Mouse (Mus musculus): Measurements from ENCODE around the gene Srpx2. TPM values are rescaled to one million over a fixed set of nuclear protein-coding genes. Genes with fewer than 3 reads are reported as not detected.

The Srpx2 gene
- polyA plus RNA-seq (2015; fragmentation: Nextera tagmentation; extraction: Ambion mirVana) = 0.47 and 0.81 TPM in 2 replicates

DNA sequence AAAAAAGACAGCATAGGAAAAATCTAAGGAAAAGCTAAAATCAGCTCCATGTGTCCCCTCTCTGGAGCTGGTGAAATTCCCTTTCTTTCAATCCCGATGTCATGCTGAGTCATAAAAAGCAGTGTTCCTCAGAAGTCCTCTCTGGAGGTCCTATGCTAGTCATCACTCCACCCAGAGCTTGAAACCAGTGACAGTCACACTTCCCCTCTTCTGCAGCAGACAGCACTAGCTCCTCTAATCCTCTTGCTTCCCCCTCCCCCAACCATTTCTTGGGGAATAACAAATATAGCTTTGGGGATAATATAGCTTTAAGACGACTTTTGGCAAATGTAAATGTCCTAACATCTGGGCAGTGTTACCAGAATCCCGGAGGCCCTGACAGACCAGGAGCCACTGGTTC lies at the start of gene Srpx2:
Gene Srpx2 (plus strand): TSS at position 166 of the 400 bp plus-strand sequence.
- Histone ChIP-seq H3K27ac (ENCODE audit: low read length) (no peak within 1 kb of the TSS), H3K27me3 (replicated peaks; ENCODE audit: control insufficient read depth, insufficient read depth, low read length) (no peaks in the 10 kb centered on the region), H3K36me3 (ENCODE audit: control insufficient read depth, insufficient read depth) (no peaks in the 10 kb centered on the region), H3K9me3 (ENCODE audit: control insufficient read depth, low read length) (no peaks in the 10 kb centered on the region), H3K9ac (replicated peaks; ENCODE audit: low read depth, low read length) (no peak within 1 kb of the TSS), H3K4me3 (replicated peaks; ENCODE audit: low read length) (no peak within 1 kb of the TSS), H3K4me1 (replicated peaks; ENCODE audit: control insufficient read depth, insufficient read depth, low read length) (no peaks in the 10 kb centered on the region), H3K4me2 (ENCODE audit: low read length) (no peak within 1 kb of the TSS)
- 45% methylated on average over 3 of the region's 3 CpGs for WGBS
- no peak for ATAC-seq

DNA sequence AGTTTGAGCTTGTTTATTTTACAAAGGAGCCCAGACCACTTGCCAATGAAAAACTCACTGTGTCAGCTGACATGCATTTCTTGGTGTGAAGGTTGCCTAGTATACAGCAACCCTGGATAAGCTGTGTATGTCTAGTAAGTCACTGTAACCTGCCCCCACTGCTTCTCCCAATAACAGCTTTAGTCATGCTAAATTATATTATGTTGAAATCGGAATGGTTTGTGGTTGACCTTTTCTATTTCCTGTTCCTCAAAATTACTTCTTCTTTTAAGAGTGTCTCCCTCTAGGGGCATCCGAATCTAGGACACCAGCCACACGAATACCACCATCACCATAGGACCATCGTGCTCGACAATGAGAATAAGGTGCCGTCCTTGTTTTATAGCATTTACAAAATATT lies 38.5 kb upstream of the Srpx2 start:
- Histone ChIP-seq H3K9ac (replicated peaks; ENCODE audit: low read depth, low read length) (no peak overlapping the region), H3K9me3 (ENCODE audit: control insufficient read depth, low read length) (no peaks in the 10 kb centered on the region), H3K4me1 (replicated peaks; ENCODE audit: control insufficient read depth, insufficient read depth, low read length) (no peaks in the 10 kb centered on the region), H3K36me3 (ENCODE audit: control insufficient read depth, insufficient read depth) (no peaks in the 10 kb centered on the region), H3K4me3 (replicated peaks; ENCODE audit: low read length) (no peak overlapping the region), H3K4me2 (ENCODE audit: low read length) (no peak overlapping the region), H3K27ac (ENCODE audit: low read length) (no peak overlapping the region), H3K27me3 (replicated peaks; ENCODE audit: control insufficient read depth, insufficient read depth, low read length) (no peaks in the 10 kb centered on the region)
- WGBS = 92% methylated on average over 6 of the region's 6 CpGs
- ATAC-seq = no peak

DNA sequence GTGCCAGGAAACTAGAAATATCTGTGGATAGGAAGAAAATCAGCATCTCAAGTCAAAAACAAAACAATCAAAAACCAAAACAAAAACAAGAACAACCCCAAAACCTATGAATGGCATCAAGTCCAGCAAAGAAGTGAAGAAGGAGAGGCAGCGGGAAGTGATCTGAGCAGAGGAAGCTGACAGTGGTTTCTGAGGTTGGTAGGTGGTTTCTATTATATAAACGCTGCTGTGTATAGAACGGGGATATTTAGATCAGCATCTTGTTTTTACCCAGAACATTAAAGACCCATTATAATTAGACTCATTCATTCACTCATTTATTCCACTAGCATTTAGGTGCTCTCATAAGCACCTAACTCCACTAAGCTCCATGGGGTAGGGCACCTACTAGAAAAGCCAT lies 20.9 kb upstream of the Srpx2 start:
- peaks cover 2% of the 10 kb centered on the region; the same call in 1 of the 2 replicates for H3K36me3 ChIP-seq (ENCODE audit: control insufficient read depth, insufficient read depth)
- no peaks in the 10 kb centered on the region for H3K4me1 ChIP-seq (replicated peaks; ENCODE audit: control insufficient read depth, insufficient read depth, low read length)
- no peak for ATAC-seq
- H3K4me2 ChIP-seq (ENCODE audit: low read length) = no peak overlapping the region
- WGBS = 90% methylated on average over 3 of the region's 3 CpGs
- no peak overlapping the region for H3K4me3 ChIP-seq (replicated peaks; ENCODE audit: low read length)
- no peak overlapping the region for H3K27ac ChIP-seq (ENCODE audit: low read length)
- H3K9ac ChIP-seq (replicated peaks; ENCODE audit: low read depth, low read length) = no peak overlapping the region
- no peaks in the 10 kb centered on the region for H3K9me3 ChIP-seq (ENCODE audit: control insufficient read depth, low read length)
- H3K27me3 ChIP-seq (replicated peaks; ENCODE audit: control insufficient read depth, insufficient read depth, low read length) = no peaks in the 10 kb centered on the region

DNA sequence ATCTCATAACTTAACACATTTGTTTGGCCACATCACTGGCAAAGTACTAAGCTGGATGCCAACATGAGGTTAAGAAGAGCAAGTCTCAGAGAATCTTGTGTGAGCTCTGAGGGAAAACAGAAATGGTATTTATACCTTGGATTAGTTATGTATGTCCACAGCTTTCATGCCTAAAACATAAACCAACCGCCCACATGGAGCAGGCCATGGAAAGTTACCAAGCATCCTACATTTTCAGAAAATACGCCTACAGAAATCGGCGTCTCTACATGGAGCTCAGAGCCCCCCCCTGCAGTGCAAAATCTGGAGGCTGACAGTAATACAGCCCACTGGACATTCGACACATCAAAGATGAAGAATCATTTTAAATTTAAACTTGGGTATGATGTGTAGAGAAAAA lies 20.1 kb upstream of the Srpx2 start:
- no peak overlapping the region for H3K9ac ChIP-seq (replicated peaks; ENCODE audit: low read depth, low read length)
- no peaks in the 10 kb centered on the region for H3K4me1 ChIP-seq (replicated peaks; ENCODE audit: control insufficient read depth, insufficient read depth, low read length)
- no peak overlapping the region for H3K4me2 ChIP-seq (ENCODE audit: low read length)
- 91% methylated on average over 5 of the region's 5 CpGs for WGBS
- no peak overlapping the region for H3K27ac ChIP-seq (ENCODE audit: low read length)
- H3K9me3 ChIP-seq (ENCODE audit: control insufficient read depth, low read length) = no peaks in the 10 kb centered on the region
- no peaks in the 10 kb centered on the region for H3K27me3 ChIP-seq (replicated peaks; ENCODE audit: control insufficient read depth, insufficient read depth, low read length)
- no peak overlapping the region for H3K4me3 ChIP-seq (replicated peaks; ENCODE audit: low read length)
- no peak for ATAC-seq
- peaks cover 2% of the 10 kb centered on the region; the same call in 1 of the 2 replicates for H3K36me3 ChIP-seq (ENCODE audit: control insufficient read depth, insufficient read depth)

DNA sequence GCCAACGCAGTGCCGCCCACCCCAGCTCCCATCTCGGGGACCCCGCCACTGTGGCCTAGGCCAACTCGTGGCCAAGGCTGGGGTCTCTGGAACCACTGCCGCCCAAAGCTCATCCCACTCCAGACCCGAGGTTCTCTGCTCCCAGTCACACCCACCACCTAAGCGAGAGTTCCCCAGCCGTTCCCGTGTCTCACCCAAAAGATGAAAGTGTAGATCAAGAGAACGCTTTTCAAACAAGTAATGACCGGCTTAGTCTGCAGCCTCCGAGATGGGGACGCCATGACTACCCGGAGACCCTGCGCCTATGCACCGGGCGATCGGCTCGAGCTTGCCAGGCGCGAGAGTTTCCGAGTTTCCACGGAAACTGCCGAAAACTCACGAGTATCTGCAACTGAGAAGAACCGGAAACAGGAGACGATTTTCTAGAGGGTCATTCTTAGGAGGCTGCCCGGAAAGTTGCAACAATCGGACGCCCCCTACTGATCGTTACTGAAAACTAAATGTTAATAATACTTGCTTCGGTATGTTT lies 10.1 kb upstream of the Srpx2 start, which contains the start of gene Tspan6:
Gene Tspan6 (minus strand): TSS at position 416 of the 529 bp plus-strand sequence.
- peak within 1 kb of the TSS; percentile 65 for H3K27ac ChIP-seq (ENCODE audit: low read length)
- H3K9ac ChIP-seq (replicated peaks; ENCODE audit: low read depth, low read length) = peak within 1 kb of the TSS; percentile 83
- H3K27me3 ChIP-seq (replicated peaks; ENCODE audit: control insufficient read depth, insufficient read depth, low read length) = no peaks in the 10 kb centered on the region
- H3K4me3 ChIP-seq (replicated peaks; ENCODE audit: low read length) = peak within 1 kb of the TSS; percentile 63
- no peaks in the 10 kb centered on the region for H3K4me1 ChIP-seq (replicated peaks; ENCODE audit: control insufficient read depth, insufficient read depth, low read length)
- peak within 1 kb of the TSS; percentile 52 for H3K4me2 ChIP-seq (ENCODE audit: low read length)
- 19% methylated on average over 33 of the region's 33 CpGs for WGBS
- H3K36me3 ChIP-seq (ENCODE audit: control insufficient read depth, insufficient read depth) = peaks cover 8% of the 10 kb centered on the region
- H3K9me3 ChIP-seq (ENCODE audit: control insufficient read depth, low read length) = no peaks in the 10 kb centered on the region
- ATAC-seq = peak; percentile 98

DNA sequence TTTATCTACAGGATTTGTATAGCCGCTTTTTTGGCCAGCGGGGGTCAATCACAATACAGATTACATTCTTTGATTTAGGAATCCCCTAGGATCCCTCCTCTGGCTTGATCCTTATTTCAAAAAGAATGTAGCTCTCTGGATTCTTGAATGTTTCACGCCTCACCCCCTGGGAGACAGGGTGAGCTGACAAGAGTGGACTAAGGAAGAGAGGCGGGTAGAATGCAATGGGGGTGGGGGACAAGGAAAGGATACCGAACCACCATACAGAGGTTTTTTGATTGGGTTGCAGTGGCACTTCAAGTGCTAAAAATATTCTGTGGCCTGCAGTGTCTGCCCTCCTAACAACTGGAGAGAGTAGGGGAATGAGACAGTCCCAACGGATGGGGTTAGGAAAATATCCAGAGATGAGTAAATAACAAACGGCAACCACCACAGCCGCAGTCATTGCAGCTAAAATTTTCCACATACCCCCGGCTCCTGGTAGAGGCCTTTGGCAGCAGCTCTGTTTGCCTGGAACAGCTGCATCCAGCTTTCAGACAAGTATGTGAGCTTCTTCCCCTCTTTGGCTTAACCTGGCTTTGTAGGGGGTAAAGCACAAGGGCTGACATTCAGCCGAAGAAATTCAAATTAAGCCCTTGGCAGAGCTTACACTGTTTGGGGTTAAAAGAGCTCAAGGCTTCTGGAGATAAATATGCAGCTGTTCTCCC lies 3.3 kb downstream of the Srpx2 start:
- Histone ChIP-seq H3K27me3 (replicated peaks; ENCODE audit: control insufficient read depth, insufficient read depth, low read length) (no peaks in the 10 kb centered on the region), H3K4me3 (replicated peaks; ENCODE audit: low read length) (no peak overlapping the region), H3K9me3 (ENCODE audit: control insufficient read depth, low read length) (no peaks in the 10 kb centered on the region), H3K36me3 (ENCODE audit: control insufficient read depth, insufficient read depth) (no peaks in the 10 kb centered on the region), H3K27ac (ENCODE audit: low read length) (no peak overlapping the region), H3K9ac (replicated peaks; ENCODE audit: low read depth, low read length) (no peak overlapping the region), H3K4me1 (replicated peaks; ENCODE audit: control insufficient read depth, insufficient read depth, low read length) (no peaks in the 10 kb centered on the region), H3K4me2 (ENCODE audit: low read length) (no peak overlapping the region)
- WGBS = 28% methylated on average over 10 of the region's 10 CpGs
- ATAC-seq = no peak

DNA sequence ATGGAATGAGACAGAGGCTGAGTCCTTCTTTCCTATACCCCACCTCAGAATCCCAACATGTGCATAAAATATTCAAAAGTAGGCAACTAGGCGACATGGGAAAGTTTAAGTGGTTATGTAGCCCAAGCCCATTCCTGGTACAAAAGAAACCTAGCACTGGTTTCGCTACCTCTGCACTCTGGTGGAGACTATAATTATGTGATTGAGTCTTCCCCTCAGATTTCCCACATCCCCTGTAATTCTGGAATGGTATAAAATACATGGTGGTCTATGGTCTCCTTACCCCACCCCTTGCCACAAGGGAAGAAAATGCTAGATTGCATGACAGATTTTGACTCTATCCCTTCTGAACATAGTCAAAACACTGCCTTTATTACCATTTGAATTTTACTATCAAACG lies 4.8 kb downstream of the Srpx2 start:
- WGBS = 74% methylated on average over 3 of the region's 3 CpGs
- H3K9ac ChIP-seq (replicated peaks; ENCODE audit: low read depth, low read length) = no peak overlapping the region
- no peak for ATAC-seq

DNA sequence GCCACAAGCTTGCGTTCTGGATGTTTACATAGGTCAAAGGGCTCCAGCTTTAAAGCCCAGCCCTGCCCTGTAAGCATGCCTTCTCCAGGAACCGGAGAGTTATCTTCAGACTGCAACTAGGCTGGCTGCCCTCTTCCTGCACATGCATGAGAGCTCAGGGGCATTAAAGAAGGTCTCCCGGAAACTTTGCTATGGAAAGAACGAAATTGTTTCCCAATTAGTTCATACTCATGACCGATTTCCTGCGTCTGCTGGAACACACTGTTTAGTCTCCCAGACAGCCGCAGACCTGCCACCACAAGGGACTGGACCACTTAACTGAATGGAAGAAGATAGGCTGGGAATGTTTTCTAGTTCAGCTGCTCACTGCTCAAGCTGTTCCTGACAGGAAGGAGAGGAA lies 6.0 kb downstream of the Srpx2 start:
- WGBS = 67% methylated on average over 7 of the region's 7 CpGs
- no peak for ATAC-seq
- H3K4me3 ChIP-seq (replicated peaks; ENCODE audit: low read length) = no peak overlapping the region

More for the DNA sequence above, 4.8 kb downstream of the Srpx2 start:
- H3K27me3 ChIP-seq (replicated peaks; ENCODE audit: control insufficient read depth, insufficient read depth, low read length) = no peaks in the 10 kb centered on the region
- no peak overlapping the region for H3K4me2 ChIP-seq (ENCODE audit: low read length)
- no peak overlapping the region for H3K27ac ChIP-seq (ENCODE audit: low read length)
- no peaks in the 10 kb centered on the region for H3K36me3 ChIP-seq (ENCODE audit: control insufficient read depth, insufficient read depth)
- H3K4me1 ChIP-seq (replicated peaks; ENCODE audit: control insufficient read depth, insufficient read depth, low read length) = no peaks in the 10 kb centered on the region
- no peaks in the 10 kb centered on the region for H3K9me3 ChIP-seq (ENCODE audit: control insufficient read depth, low read length)
- H3K4me3 ChIP-seq (replicated peaks; ENCODE audit: low read length) = no peak overlapping the region

DNA sequence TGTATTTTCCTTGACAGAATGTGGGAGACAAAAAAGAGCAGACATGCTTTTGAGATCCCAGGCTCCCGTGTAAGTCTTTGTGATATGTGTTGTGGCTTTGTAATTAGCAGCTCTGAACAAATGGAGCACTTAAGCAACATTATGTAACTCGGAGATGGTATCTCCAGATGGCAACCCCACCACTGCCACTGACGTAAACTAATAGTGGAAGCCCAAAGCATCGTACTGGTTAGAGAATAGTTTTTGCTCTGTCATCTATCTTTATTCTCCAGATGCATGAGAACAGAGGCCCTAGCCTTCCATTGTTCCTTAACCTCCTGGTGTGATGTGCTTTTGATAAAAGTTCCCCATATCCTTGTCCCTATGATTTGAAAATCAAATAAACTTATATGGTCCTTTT lies 13.0 kb downstream of the Srpx2 start:
- 68% methylated on average over 4 of the region's 4 CpGs for WGBS
- Histone ChIP-seq H3K4me1 (replicated peaks; ENCODE audit: control insufficient read depth, insufficient read depth, low read length) (no peaks in the 10 kb centered on the region), H3K9me3 (ENCODE audit: control insufficient read depth, low read length) (no peaks in the 10 kb centered on the region), H3K4me2 (ENCODE audit: low read length) (no peak overlapping the region), H3K36me3 (ENCODE audit: control insufficient read depth, insufficient read depth) (no peaks in the 10 kb centered on the region), H3K27me3 (replicated peaks; ENCODE audit: control insufficient read depth, insufficient read depth, low read length) (no peaks in the 10 kb centered on the region), H3K9ac (replicated peaks; ENCODE audit: low read depth, low read length) (no peak overlapping the region), H3K4me3 (replicated peaks; ENCODE audit: low read length) (no peak overlapping the region), H3K27ac (ENCODE audit: low read length) (no peak overlapping the region)
- no peak for ATAC-seq

More for the DNA sequence above, 6.0 kb downstream of the Srpx2 start:
- Histone ChIP-seq H3K27me3 (replicated peaks; ENCODE audit: control insufficient read depth, insufficient read depth, low read length) (no peaks in the 10 kb centered on the region), H3K4me1 (replicated peaks; ENCODE audit: control insufficient read depth, insufficient read depth, low read length) (no peaks in the 10 kb centered on the region), H3K4me2 (ENCODE audit: low read length) (no peak overlapping the region), H3K9me3 (ENCODE audit: control insufficient read depth, low read length) (no peaks in the 10 kb centered on the region), H3K9ac (replicated peaks; ENCODE audit: low read depth, low read length) (no peak overlapping the region), H3K27ac (ENCODE audit: low read length) (no peak overlapping the region), H3K36me3 (ENCODE audit: control insufficient read depth, insufficient read depth) (no peaks in the 10 kb centered on the region)
